Mouse (Mus musculus) central nervous system, embryonic 14 days (tissue): ENCODE results near the gene Nf1. TPM values are rescaled to one million over a fixed set of nuclear protein-coding genes. Genes with fewer than 3 reads are reported as not detected.

Experiments
- polyA plus RNA-seq: library from polyadenylated mRNA; depleted of rRNA; stranded (reverse); fragments of >200 nt; gene quantifications from 2 replicates; pipeline ENCODE4 v1.2.3, GENCODE M21; 2012; rRNA removed

The Nf1 gene
- 27.8 and 28.5 TPM in 2 replicates for polyA plus RNA-seq

GRCm38 (mm10) chr11:79339234-79339807 is at the start of gene Nf1:
Nf1 (plus strand) TSS chr11:79339693.

GRCm38 (mm10) chr11:79296856-79297491 is 42.5 kb upstream of the Nf1 start, which contains the start of gene Gm9964:
Gm9964 (minus strand) TSS chr11:79296906.

GRCm38 (mm10) chr11:79503845-79504244 is 164.4 kb downstream of the Nf1 start, which contains the start of gene Omg:
Omg (minus strand) TSS chr11:79504084.

GRCm38 (mm10) chr11:79523560-79524309 is 184.2 kb downstream of the Nf1 start, which contains the start of gene Evi2b:
Evi2b (minus strand) TSS chr11:79523762.

GRCm38 (mm10) chr11:79530333-79530761 is 190.9 kb downstream of the Nf1 start, which contains the start of the genes Evi2 and Evi2a:
Evi2 (minus strand) TSS chr11:79530589.
Evi2a (minus strand) TSS chr11:79530609.

GRCm38 (mm10) chr11:79590664-79591590 is 251.4 kb downstream of the Nf1 start, which contains the start of gene Rab11fip4:
Rab11fip4 (plus strand) TSS chr11:79591212.

Other genes starting within 250 kb of the Nf1 start
- 18.7 and 19.6 TPM in 2 replicates for gene Ksr1, start 193.3 kb upstream of the Nf1 start, polyA plus RNA-seq
- 784 and 883 TPM in 2 replicates for gene Wsb1, start 85.0 kb upstream of the Nf1 start, polyA plus RNA-seq
- gene Gm9964, start 42.8 kb upstream of the Nf1 start, polyA plus RNA-seq: not detected in 2 replicates
- gene Omg, start 164.4 kb downstream of the Nf1 start, polyA plus RNA-seq: 2.1 and 2.2 TPM in 2 replicates
- 1.6 and 1.9 TPM in 2 replicates for gene Evi2b, start 184.1 kb downstream of the Nf1 start, polyA plus RNA-seq
- 0.06 and 0.12 TPM in 2 replicates for gene Evi2, start 190.9 kb downstream of the Nf1 start, polyA plus RNA-seq
- gene Evi2a, start 190.9 kb downstream of the Nf1 start, polyA plus RNA-seq: 3.4 and 3.7 TPM in 2 replicates